Mouse (Mus musculus): ENCODE data around the gene Rln3.

- TF ChIP-seq FLI1 (IDR thresholded peaks at IDR 0.05; ENCODE audit: low read length), result no peak
- no peak for TF ChIP-seq GATA1 (IDR thresholded peaks at IDR 0.05; ENCODE audit: borderline replicate concordance, low read length)
Measured at GRCm38 (mm10) chr8:83999825-84000224, 45.0 kb downstream of the Rln3 start.

All from megakaryocyte, embryonic 14.5 days (primary cell).